Mouse (Mus musculus): ENCODE data around the gene Wdfy4. TPM values are rescaled to one million over a fixed set of nuclear protein-coding genes. Genes with fewer than 3 reads are reported as not detected.

The Wdfy4 gene
- total RNA-seq (2023), result 570 to 614 TPM (median 592 TPM) in 4 replicates

GRCm38 (mm10) chr14:33185068-33185800, at the start of gene Wdfy4:
Gene Wdfy4 (minus strand): TSS chr14:33185508.

GRCm38 (mm10) chr14:33213823-33214766, 28.8 kb upstream of the Wdfy4 start, which contains the start of gene Arhgap22:
Gene Arhgap22 (plus strand): TSS chr14:33214026.

GRCm38 (mm10) chr14:32991082-32991481, 194.2 kb downstream of the Wdfy4 start, which contains the start of gene Lrrc18:
Gene Lrrc18 (plus strand): TSS chr14:32991382.

Other genes with a start within 250 kb of the Wdfy4 start
- not detected in 4 replicates for gene Lrrc18, start 194.1 kb downstream of the Wdfy4 start, total RNA-seq (2023)
- gene Arhgap22, start 28.5 kb upstream of the Wdfy4 start, total RNA-seq (2023), result not detected in 4 replicates